Mouse (Mus musculus) G1E-ER4 (cell line): ENCODE measurements around the gene Tbc1d9. TPM values are rescaled to one million over a fixed set of nuclear protein-coding genes. Genes with fewer than 3 reads are reported as not detected.

Experiments
- GATA1 ChIP-seq: IDR thresholded peaks from one replicate; pipeline ENCODE4 v1.8.0; 2012; ENCODE audit warnings: low read length, inconsistent platforms
- polyA plus RNA-seq: library from polyadenylated mRNA; stranded (reverse); fragments of >175 nt; gene quantifications from 2 replicates; pipeline ENCODE4 v1.2.3, GENCODE M21; 2012

Tbc1d9 gene
- 0.01 TPM in 1 of 2 replicates, not detected in the other for polyA plus RNA-seq

- TF ChIP-seq GATA1: no peak
Observed at GRCm38 (mm10) chr8:83165235-83165930, at the start of gene Tbc1d9. Gene Tbc1d9 (plus strand): TSS chr8:83165352.

- TF ChIP-seq GATA1: no peak
Observed at GRCm38 (mm10) chr8:83135086-83135485, 30.1 kb upstream of the Tbc1d9 start.

- TF ChIP-seq GATA1: no peak
Observed at GRCm38 (mm10) chr8:83140068-83140467, 25.1 kb upstream of the Tbc1d9 start.

GRCm38 (mm10) chr8:83140701-83141111 is 24.4 kb upstream of the Tbc1d9 start:
- no peak for TF ChIP-seq GATA1

- TF ChIP-seq GATA1: no peak
Observed at GRCm38 (mm10) chr8:83141358-83141757, 23.8 kb upstream of the Tbc1d9 start.

- no peak for TF ChIP-seq GATA1
Observed at GRCm38 (mm10) chr8:83144601-83145000, 20.6 kb upstream of the Tbc1d9 start.

- TF ChIP-seq GATA1: no peak
Observed at GRCm38 (mm10) chr8:83145421-83145820, 19.7 kb upstream of the Tbc1d9 start.

GRCm38 (mm10) chr8:83149124-83149523 is 16.0 kb upstream of the Tbc1d9 start:
- TF ChIP-seq GATA1: no peak

- TF ChIP-seq GATA1: no peak
Observed at GRCm38 (mm10) chr8:83152055-83152454, 13.1 kb upstream of the Tbc1d9 start.

GRCm38 (mm10) chr8:83152470-83152869 is 12.7 kb upstream of the Tbc1d9 start:
- TF ChIP-seq GATA1: no peak

- TF ChIP-seq GATA1: no peak
Observed at GRCm38 (mm10) chr8:83155110-83155509, 10.0 kb upstream of the Tbc1d9 start.

- no peak for TF ChIP-seq GATA1
Observed at GRCm38 (mm10) chr8:83158971-83159370, 6.2 kb upstream of the Tbc1d9 start.

GRCm38 (mm10) chr8:83159615-83160014 is 5.5 kb upstream of the Tbc1d9 start:
- TF ChIP-seq GATA1: no peak

- TF ChIP-seq GATA1: no peak
Observed at GRCm38 (mm10) chr8:83160613-83161012, 4.5 kb upstream of the Tbc1d9 start.

GRCm38 (mm10) chr8:83165931-83166867 is 1.0 kb downstream of the Tbc1d9 start, which contains the start of gene Gm10645:
Gene Gm10645 (minus strand): TSS chr8:83166170.
- TF ChIP-seq GATA1: no peak

GRCm38 (mm10) chr8:83167932-83168331 is 2.8 kb downstream of the Tbc1d9 start:
- TF ChIP-seq GATA1: no peak
